Mouse (Mus musculus) thymus, adult 2 months (tissue): ENCODE measurements around the gene Alox5.

ENCODE experiments used
- CTCF ChIP-seq: fragments of 200-500 bp; IDR thresholded peaks from 2 replicates; pipeline ENCODE4 v1.5.1; 2012; ENCODE audit warnings: mild to moderate bottlenecking, control low read depth, low read length, moderate library complexity, borderline replicate concordance; ENCODE audit not compliant: control insufficient read depth, poor library complexity, insufficient read depth; ENCODE audit errors: extremely low read depth
- POLR2A ChIP-seq: fragments of 200-500 bp; IDR thresholded peaks from 2 replicates; pipeline ENCODE4 v1.6.1; 2012; ENCODE audit warnings: mild to moderate bottlenecking, low read length, control low read depth, moderate library complexity; ENCODE audit not compliant: control insufficient read depth, poor library complexity, insufficient read depth; ENCODE audit errors: extremely low read depth

DNA sequence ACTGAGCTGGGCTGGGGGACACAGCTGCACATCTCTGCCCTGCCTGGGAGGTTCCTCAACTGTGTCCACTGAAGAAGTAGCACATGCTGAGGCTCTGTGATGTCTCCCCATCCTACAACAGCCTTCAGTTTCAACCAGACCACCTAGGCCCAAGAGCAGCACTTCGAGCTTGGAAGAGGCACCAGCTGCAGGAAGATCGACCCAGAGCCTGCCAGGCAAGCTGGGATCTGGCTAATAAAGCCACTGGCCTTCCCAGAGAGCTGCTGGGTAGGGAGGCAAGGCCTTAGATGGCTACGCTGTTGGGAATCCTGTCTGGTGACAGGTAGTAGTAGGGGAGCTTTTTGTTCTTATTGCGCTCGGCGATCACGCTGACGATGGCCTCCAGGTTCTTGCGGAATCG is 50.5 kb downstream of the Alox5 start:
- TF ChIP-seq CTCF = no peak
- TF ChIP-seq POLR2A = no peak
